Mouse (Mus musculus) heart, postnatal 0 days (tissue): ENCODE measurements at regions not wholly inside any gene's neighbourhood (a gene's known extent, or its start where the extent isn't known, plus 50 kb on each side); places are given as distances from the start of the nearest gene placed in this dataset.

ENCODE experiments used
- ATAC-seq: fragments of 200-750 bp; cut with Nextera tagmentation; 2 replicates; pipeline ENCODE4 v1.8.0; 2017; ENCODE audit warnings: low read depth, moderate number of reproducible peaks, moderate library complexity; ENCODE audit not compliant: insufficient read depth
- DNase-seq: peaks from one replicate; pipeline ENCODE4 v3.0.0-alpha.2; 2016; ENCODE audit warnings: low spot score
- H3K27ac ChIP-seq: fragments of 300-500 bp; sonication (generic); 2 replicates; pipeline ENCODE4 v1.5.1; 2014; ENCODE audit warnings: low read depth, mild to moderate bottlenecking
- H3K27me3 ChIP-seq: fragments of 300-500 bp; sonication (generic); 2 replicates; pipeline ENCODE4 v1.6.1; 2014; ENCODE audit warnings: low read length, mixed read lengths; ENCODE audit not compliant: control insufficient read depth, insufficient read depth
- H3K36me3 ChIP-seq: fragments of 300-500 bp; sonication (generic); replicated peaks from 2 replicates; pipeline ENCODE4 v1.6.1; 2014; ENCODE audit warnings: low read length, mixed read lengths; ENCODE audit not compliant: control insufficient read depth, insufficient read depth
- H3K4me1 ChIP-seq: fragments of 300-500 bp; sonication (generic); 2 replicates; pipeline ENCODE4 v1.6.1; 2014; ENCODE audit warnings: antibody characterized with exemption; ENCODE audit not compliant: control insufficient read depth, insufficient read depth
- H3K4me2 ChIP-seq: fragments of 300-500 bp; sonication (generic); 2 replicates; pipeline ENCODE4 v1.6.1; 2014; ENCODE audit warnings: low read depth, mild to moderate bottlenecking, low read length, moderate library complexity
- H3K4me3 ChIP-seq: fragments of 300-500 bp; sonication (generic); 2 replicates; pipeline ENCODE4 v1.5.1; 2014; ENCODE audit warnings: low read depth, low read length
- H3K9ac ChIP-seq: fragments of 300-500 bp; sonication (generic); replicated peaks from 2 replicates; pipeline ENCODE4 v1.6.1; 2014; ENCODE audit warnings: low read depth, low read length, mixed read lengths
- H3K9me3 ChIP-seq: fragments of 300-500 bp; sonication (generic); replicated peaks from 2 replicates; pipeline ENCODE4 v1.6.1; 2016; ENCODE audit warnings: low read length; ENCODE audit not compliant: control insufficient read depth
- CTCF ChIP-seq: IDR thresholded peaks from 2 replicates; pipeline ENCODE4 v1.5.1; 2016; ENCODE audit warnings: antibody characterized with exemption, control low read depth, low read depth
- EP300 ChIP-seq: IDR thresholded peaks from 2 replicates; pipeline ENCODE4 v1.6.1; 2016; ENCODE audit warnings: antibody characterized with exemption, low read depth
- WGBS: fragments of 180-500 bp; shearing (Covaris S2); extraction: QIAGEN DNeasy Blood & Tissue Kit; methylation state at CpG from one replicate; pipeline ENCODE4 v1.1.7; 2014; 5-methylcytosine and 5-hydroxymethylcytosine counted together

DNA sequence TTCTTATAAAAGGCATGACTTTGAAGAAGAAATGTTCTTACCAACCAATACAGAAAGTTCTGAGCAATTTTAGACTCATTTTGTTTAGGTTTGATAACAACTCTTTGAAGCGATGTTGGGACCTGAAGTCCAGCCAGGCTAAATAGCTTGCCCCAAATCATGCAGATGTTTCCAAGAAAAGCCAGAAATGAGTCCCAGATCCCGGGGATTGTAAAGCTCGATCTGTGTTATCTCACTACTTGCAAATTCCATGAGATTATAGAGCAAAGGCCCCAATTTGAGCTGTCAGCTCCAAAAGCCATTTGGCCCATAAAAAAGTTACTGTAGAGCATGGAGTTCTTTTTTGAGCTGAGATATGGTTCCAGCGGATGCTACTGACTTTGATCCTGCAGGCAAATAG is 614.3 kb upstream of the Igfbp3 start:
- DNase-seq = no peak
- H3K9me3 ChIP-seq = no peaks in the 10 kb centered on the region
- no peak overlapping the region for H3K4me2 ChIP-seq
- H3K4me1 ChIP-seq = 0 out of 2 replicates have a peak, but pooled peaks cover 4% of the 10 kb centered on the region
- no peak for TF ChIP-seq EP300
- no peak overlapping the region for H3K27ac ChIP-seq
- no peaks in the 10 kb centered on the region for H3K27me3 ChIP-seq
- H3K9ac ChIP-seq = no peak overlapping the region
- no peak overlapping the region for H3K4me3 ChIP-seq
- WGBS = 61% methylated on average over 4 of the region's 4 CpGs
- H3K36me3 ChIP-seq = no peaks in the 10 kb centered on the region
- ATAC-seq = no peak

DNA sequence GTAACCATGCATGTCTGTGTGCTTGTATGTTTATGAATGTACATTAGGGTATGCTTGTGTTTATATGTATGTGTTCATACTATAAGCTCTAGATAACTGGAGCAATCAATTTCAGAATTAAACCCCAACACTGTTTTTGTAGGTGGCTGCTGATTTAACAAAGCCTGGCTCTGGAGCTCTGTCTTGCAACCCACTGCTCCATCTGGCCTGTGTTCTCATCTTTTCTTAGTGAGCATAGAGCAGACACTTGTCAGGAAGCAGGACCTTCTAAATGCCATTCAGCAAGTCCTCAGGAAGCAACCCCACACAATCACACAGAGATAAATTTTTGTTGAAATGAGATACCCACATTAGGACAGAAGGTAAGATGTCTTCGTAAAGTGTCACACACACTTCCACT is 613.7 kb upstream of the Igfbp3 start:
- Histone ChIP-seq H3K9ac (no peak overlapping the region), H3K27ac (no peak overlapping the region), H3K9me3 (no peaks in the 10 kb centered on the region), H3K4me1 (0 out of 2 replicates have a peak, but pooled peaks cover 2% of the 10 kb centered on the region), H3K4me2 (no peak overlapping the region), H3K36me3 (no peaks in the 10 kb centered on the region), H3K27me3 (no peaks in the 10 kb centered on the region), H3K4me3 (no peak overlapping the region)
- TF ChIP-seq CTCF = no peak
- TF ChIP-seq EP300 = no peak
- ATAC-seq (no peak), DNase-seq (no peak)
- 51% methylated on average over 1 of the region's 1 CpGs for WGBS

DNA sequence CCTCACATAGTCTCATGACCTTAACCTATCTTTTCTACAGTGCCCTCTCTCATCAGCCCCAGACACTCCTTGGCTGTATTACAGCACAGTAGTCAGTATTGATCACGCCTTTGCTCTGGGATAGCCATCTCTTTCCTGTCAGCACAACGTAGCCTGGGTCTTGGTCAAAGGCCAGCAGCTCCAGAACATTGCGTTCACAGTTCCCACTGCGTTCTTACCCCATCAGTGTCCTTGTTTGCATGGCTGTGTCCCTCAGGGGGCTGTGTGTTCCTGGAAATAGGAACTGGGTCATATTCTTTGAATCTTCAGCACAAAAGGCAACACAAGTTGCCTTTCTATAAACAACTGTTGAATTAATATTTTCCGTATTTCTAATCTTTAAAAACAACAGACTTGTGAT is 602.0 kb upstream of the Igfbp3 start:
- H3K27ac ChIP-seq = no peak overlapping the region
- DNase-seq (no peak), ATAC-seq (no peak)
- no peak overlapping the region for H3K4me2 ChIP-seq
- no peak overlapping the region for H3K4me3 ChIP-seq
- no peak overlapping the region for H3K9ac ChIP-seq
- no peaks in the 10 kb centered on the region for H3K9me3 ChIP-seq
- H3K36me3 ChIP-seq = no peaks in the 10 kb centered on the region
- WGBS = 60% methylated on average over 5 of the region's 5 CpGs
- no peaks in the 10 kb centered on the region for H3K4me1 ChIP-seq
- TF ChIP-seq EP300 = no peak
- TF ChIP-seq CTCF = no peak
- H3K27me3 ChIP-seq = no peaks in the 10 kb centered on the region

DNA sequence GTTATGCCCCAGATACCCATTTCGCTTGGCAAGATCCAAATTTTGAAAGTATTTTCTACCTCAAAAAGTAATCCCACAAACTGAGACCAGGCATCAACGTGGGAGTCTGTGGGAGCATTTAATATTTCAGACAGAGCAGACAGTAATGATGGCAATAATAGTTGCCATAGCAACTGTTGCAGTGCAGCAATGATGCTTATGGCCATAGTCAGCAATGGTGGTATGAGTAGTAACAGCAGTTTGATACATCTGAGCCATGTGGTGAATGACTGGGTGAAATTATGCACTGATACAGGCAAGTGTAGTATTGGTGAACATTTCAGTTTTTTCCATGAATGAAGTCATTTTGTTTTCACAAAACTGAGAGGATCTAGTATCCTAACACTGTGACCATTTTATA is 600.8 kb upstream of the Igfbp3 start:
- DNase-seq (no peak), ATAC-seq (no peak)
- Histone ChIP-seq H3K4me1 (no peaks in the 10 kb centered on the region), H3K9ac (no peak overlapping the region), H3K27me3 (no peaks in the 10 kb centered on the region), H3K4me2 (no peak overlapping the region), H3K36me3 (no peaks in the 10 kb centered on the region), H3K4me3 (no peak overlapping the region), H3K9me3 (no peaks in the 10 kb centered on the region), H3K27ac (no peak overlapping the region)
- TF ChIP-seq CTCF = no peak
- TF ChIP-seq EP300 = no peak
- 68% methylated on average over 2 of the region's 2 CpGs for WGBS

DNA sequence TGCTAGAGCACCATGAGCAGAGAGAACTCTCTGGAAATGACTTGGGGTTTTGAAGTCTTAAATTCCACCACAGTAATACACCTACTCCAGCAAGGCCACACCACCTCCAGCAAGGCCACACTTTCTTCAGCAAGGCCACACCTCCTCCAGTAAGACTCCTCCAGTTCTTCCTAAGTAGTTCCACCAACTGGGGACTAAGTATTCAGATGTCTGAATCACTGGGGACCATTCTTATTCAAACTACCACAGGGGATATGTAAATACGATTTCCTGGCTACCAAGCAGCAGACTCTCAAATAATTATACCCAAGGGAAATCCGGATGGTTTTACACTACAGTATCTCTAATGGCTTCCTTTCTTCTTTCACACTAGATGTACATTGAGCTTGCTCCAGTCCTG is 598.7 kb upstream of the Igfbp3 start:
- Histone ChIP-seq H3K27me3 (no peaks in the 10 kb centered on the region), H3K9ac (no peak overlapping the region), H3K9me3 (no peaks in the 10 kb centered on the region), H3K4me3 (no peak overlapping the region), H3K27ac (no peak overlapping the region), H3K36me3 (no peaks in the 10 kb centered on the region), H3K4me2 (no peak overlapping the region), H3K4me1 (no peaks in the 10 kb centered on the region)
- 66% methylated on average over 2 of the region's 2 CpGs for WGBS
- ATAC-seq (no peak), DNase-seq (no peak)
- TF ChIP-seq CTCF (no peak), EP300 (no peak)

DNA sequence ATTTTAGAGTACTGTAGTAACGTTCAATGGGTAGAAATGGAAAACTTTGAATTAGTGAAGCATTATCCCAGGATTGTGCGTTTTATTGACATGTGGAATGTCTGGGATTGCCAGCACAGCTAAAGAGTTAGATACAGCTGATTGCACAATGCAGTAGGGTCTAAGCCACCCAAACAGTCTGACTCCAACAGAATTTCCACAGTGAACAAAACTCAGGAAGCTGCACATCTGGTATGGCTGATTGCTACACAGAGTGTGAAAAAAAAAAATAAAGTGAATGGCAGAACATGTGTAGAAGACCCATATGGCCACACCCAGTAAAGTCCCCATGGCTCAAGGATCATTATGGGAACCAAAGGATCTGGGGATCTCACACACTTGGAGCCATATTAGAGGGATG is 596.0 kb upstream of the Igfbp3 start:
- Histone ChIP-seq H3K4me2 (no peak overlapping the region), H3K4me3 (no peak overlapping the region), H3K9ac (no peak overlapping the region), H3K36me3 (no peaks in the 10 kb centered on the region), H3K27me3 (no peaks in the 10 kb centered on the region), H3K4me1 (no peaks in the 10 kb centered on the region), H3K27ac (no peak overlapping the region), H3K9me3 (no peaks in the 10 kb centered on the region)
- DNase-seq (no peak), ATAC-seq (no peak)
- no peak for TF ChIP-seq CTCF
- no peak for TF ChIP-seq EP300
- WGBS = 65% methylated on average over 2 of the region's 2 CpGs
